Mouse (Mus musculus) midbrain, postnatal 0 days (tissue): ENCODE measurements at regions not wholly inside any gene's neighbourhood (a gene's known extent, or its start where the extent isn't known, plus 50 kb on each side); places are given as distances from the start of the nearest gene placed in this dataset.

Experiments
- ATAC-seq: fragments of 200-750 bp; cut with Nextera tagmentation; 2 replicates; pipeline ENCODE4 v1.8.0; 2017; ENCODE audit warnings: moderate number of reproducible peaks, mild to moderate bottlenecking, moderate TSS enrichment, moderate library complexity; ENCODE audit not compliant: low FRiP score
- DNase-seq: peaks from one replicate; pipeline ENCODE4 v3.0.0-alpha.2; 2015; ENCODE audit warnings: low spot score
- H3K27ac ChIP-seq: fragments of 300-500 bp; sonication (generic); 2 replicates; pipeline ENCODE4 v1.5.1; 2014; ENCODE audit warnings: low read depth, mild to moderate bottlenecking, low read length, mixed read lengths
- H3K27me3 ChIP-seq: fragments of 300-500 bp; sonication (generic); 2 replicates; pipeline ENCODE4 v1.6.1; 2014; ENCODE audit warnings: low read length, control low read depth, mixed read lengths; ENCODE audit not compliant: insufficient read depth
- H3K36me3 ChIP-seq: fragments of 300-500 bp; sonication (generic); 2 replicates; pipeline ENCODE4 v1.6.1; 2014; ENCODE audit warnings: low read length, control low read depth, mixed read lengths; ENCODE audit not compliant: insufficient read depth
- H3K4me1 ChIP-seq: fragments of 300-500 bp; sonication (generic); 2 replicates; pipeline ENCODE4 v1.6.1; 2014; ENCODE audit warnings: mild to moderate bottlenecking, control low read depth, antibody characterized with exemption, low read length, mixed read lengths; ENCODE audit not compliant: insufficient read depth
- H3K4me2 ChIP-seq: fragments of 300-500 bp; sonication (generic); 2 replicates; pipeline ENCODE4 v1.6.1; 2014; ENCODE audit warnings: low read depth, mild to moderate bottlenecking, low read length, mixed read lengths; ENCODE audit not compliant: poor library complexity, severe bottlenecking
- H3K4me3 ChIP-seq: fragments of 300-500 bp; sonication (generic); 2 replicates; pipeline ENCODE4 v1.5.1; 2014; ENCODE audit warnings: low read depth, mild to moderate bottlenecking, low read length, moderate library complexity
- H3K9ac ChIP-seq: fragments of 300-500 bp; sonication (generic); replicated peaks from 2 replicates; pipeline ENCODE4 v1.6.1; 2014; ENCODE audit warnings: mild to moderate bottlenecking, low read length, moderate library complexity, mixed read lengths; ENCODE audit not compliant: poor library complexity, severe bottlenecking
- H3K9me3 ChIP-seq: fragments of 300-500 bp; sonication (generic); 2 replicates; pipeline ENCODE4 v1.6.1; 2016; ENCODE audit warnings: low read length, control low read depth
- CTCF ChIP-seq: IDR thresholded peaks from 2 replicates; pipeline ENCODE4 v1.5.1; 2016; ENCODE audit warnings: antibody characterized with exemption, mild to moderate bottlenecking
- WGBS: fragments of 180-500 bp; shearing (Covaris S2); extraction: QIAGEN DNeasy Blood & Tissue Kit; methylation state at CpG from one replicate; pipeline ENCODE4 v1.1.7; 2014; 5-methylcytosine and 5-hydroxymethylcytosine counted together

DNA sequence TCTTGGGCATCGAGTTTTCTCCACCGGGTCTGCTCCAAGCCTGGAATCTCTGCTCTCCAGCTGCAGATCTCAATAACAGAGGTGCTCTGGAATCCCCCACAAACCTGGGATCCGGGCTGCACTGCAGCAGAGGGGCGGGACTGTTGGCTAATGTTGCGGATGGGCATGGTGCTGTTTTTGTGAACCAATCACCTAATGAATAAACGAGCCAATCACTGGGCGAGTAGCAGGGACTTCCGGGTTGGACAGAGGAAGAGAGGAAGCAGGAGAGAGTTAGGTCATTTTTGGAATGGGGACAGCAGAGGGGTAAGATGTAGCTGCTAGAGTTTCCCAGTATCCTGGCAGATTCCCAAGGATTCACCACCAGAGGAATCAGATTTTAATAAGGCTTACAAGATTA, 76.7 kb upstream of the Gpr12 start:
- H3K4me3 ChIP-seq, result no peak overlapping the region
- H3K27me3 ChIP-seq, result no peaks in the 10 kb centered on the region
- no peak for ATAC-seq
- H3K4me2 ChIP-seq, result no peak overlapping the region
- no peak for DNase-seq
- H3K9me3 ChIP-seq, result no peaks in the 10 kb centered on the region
- TF ChIP-seq CTCF, result no peak
- no peak overlapping the region for H3K27ac ChIP-seq
- H3K36me3 ChIP-seq, result no peaks in the 10 kb centered on the region
- H3K4me1 ChIP-seq, result no peaks in the 10 kb centered on the region
- 76% methylated on average over 8 of the region's 8 CpGs for WGBS
- H3K9ac ChIP-seq, result no peak overlapping the region

GRCm38 (mm10) chr5:146657228-146657627, 72.2 kb upstream of the Gpr12 start:
- 91% methylated on average over 2 of the region's 2 CpGs for WGBS
- no peak for ATAC-seq

GRCm38 (mm10) chr5:146655394-146655793, 70.4 kb upstream of the Gpr12 start:
- Histone ChIP-seq H3K4me1 (no peaks in the 10 kb centered on the region), H3K27ac (no peak overlapping the region), H3K27me3 (no peaks in the 10 kb centered on the region), H3K9me3 (no peaks in the 10 kb centered on the region), H3K4me3 (no peak overlapping the region), H3K4me2 (no peak overlapping the region), H3K9ac (no peak overlapping the region), H3K36me3 (no peaks in the 10 kb centered on the region)
- ATAC-seq, result no peak
- no peak for DNase-seq
- no peak for TF ChIP-seq CTCF
- 68% methylated on average over 7 of the region's 7 CpGs for WGBS

More at GRCm38 (mm10) chr5:146657228-146657627, 72.2 kb upstream of the Gpr12 start:
- no peaks in the 10 kb centered on the region for H3K9me3 ChIP-seq
- H3K27ac ChIP-seq, result no peak overlapping the region
- H3K4me2 ChIP-seq, result no peak overlapping the region
- TF ChIP-seq CTCF, result no peak
- no peaks in the 10 kb centered on the region for H3K36me3 ChIP-seq
- no peak for DNase-seq
- H3K4me3 ChIP-seq, result no peak overlapping the region
- no peaks in the 10 kb centered on the region for H3K27me3 ChIP-seq
- H3K9ac ChIP-seq, result no peak overlapping the region
- no peaks in the 10 kb centered on the region for H3K4me1 ChIP-seq

GRCm38 (mm10) chr5:146653686-146654450, 68.8 kb upstream of the Gpr12 start:
- DNase-seq (peak; percentile 23), ATAC-seq (no peak)
- WGBS, result 81% methylated on average over 19 of the region's 19 CpGs
- H3K4me2 ChIP-seq, result no peak overlapping the region
- no peaks in the 10 kb centered on the region for H3K9me3 ChIP-seq
- no peak overlapping the region for H3K27ac ChIP-seq
- no peaks in the 10 kb centered on the region for H3K36me3 ChIP-seq
- no peak overlapping the region for H3K4me3 ChIP-seq
- no peak for TF ChIP-seq CTCF
- H3K9ac ChIP-seq, result no peak overlapping the region
- no peaks in the 10 kb centered on the region for H3K4me1 ChIP-seq
- no peaks in the 10 kb centered on the region for H3K27me3 ChIP-seq

DNA sequence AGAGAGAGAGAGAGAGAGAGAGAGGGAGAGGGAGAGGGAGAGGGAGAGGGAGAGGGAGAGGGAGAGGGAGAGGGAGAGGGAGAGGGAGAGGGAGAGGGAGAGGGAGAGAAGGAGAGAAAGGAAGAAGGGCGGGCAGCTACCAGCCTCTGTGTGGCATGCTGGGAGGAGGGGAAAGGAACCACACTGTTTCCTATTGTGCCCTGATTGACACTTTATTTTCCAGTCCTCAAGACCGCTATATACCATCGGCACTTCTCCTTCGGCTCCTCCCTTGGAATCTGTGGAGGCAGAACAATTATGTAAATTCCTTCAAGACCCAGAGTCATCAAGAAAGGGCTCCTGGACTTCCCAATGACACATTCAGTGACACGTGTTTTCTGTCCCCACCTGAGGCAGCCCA, 67.8 kb upstream of the Gpr12 start:
- Histone ChIP-seq H3K27ac (no peak overlapping the region), H3K4me1 (no peaks in the 10 kb centered on the region), H3K9me3 (no peaks in the 10 kb centered on the region), H3K36me3 (no peaks in the 10 kb centered on the region), H3K4me3 (no peak overlapping the region), H3K4me2 (no peak overlapping the region), H3K27me3 (no peaks in the 10 kb centered on the region), H3K9ac (no peak overlapping the region)
- 23% methylated on average over 5 of the region's 5 CpGs for WGBS
- no peak for ATAC-seq
- no peak for TF ChIP-seq CTCF
- DNase-seq, result no peak

GRCm38 (mm10) chr5:146648519-146649060, 63.6 kb upstream of the Gpr12 start:
- 63% methylated on average over 4 of the region's 4 CpGs for WGBS
- no peak overlapping the region for H3K4me2 ChIP-seq
- no peaks in the 10 kb centered on the region for H3K9me3 ChIP-seq
- H3K9ac ChIP-seq, result no peak overlapping the region
- TF ChIP-seq CTCF, result no peak
- no peaks in the 10 kb centered on the region for H3K27me3 ChIP-seq
- no peak for ATAC-seq
- H3K36me3 ChIP-seq, result no peaks in the 10 kb centered on the region
- no peak overlapping the region for H3K27ac ChIP-seq
- no peak for DNase-seq
- H3K4me3 ChIP-seq, result no peak overlapping the region
- H3K4me1 ChIP-seq, result no peaks in the 10 kb centered on the region
